Mouse (Mus musculus) erythroid progenitor cell, adult 5-6 weeks (primary cell): ENCODE results near the gene Txnip. TPM values are rescaled to one million over a fixed set of nuclear protein-coding genes. Genes with fewer than 3 reads are reported as not detected.
A peak's percentile ranks its signal among the peaks of the same experiment; 100 is the strongest.

Experiments
- ATAC-seq: replicated peaks from 2 replicates; pipeline ENCODE4 v1.8.0; 2016; ENCODE audit warnings: moderate number of reproducible peaks, mild to moderate bottlenecking, moderate TSS enrichment, inconsistent platforms; ENCODE audit not compliant: poor library complexity, low FRiP score, severe bottlenecking
- total RNA-seq, 2 experiments: library from RNA; stranded (forward) in 1 of 2; stranded (reverse) in 1 of 2; fragments of 150-400 nt in 1 of 2; fragments of 186-747, 209-891 nt in 1 of 2; gene quantifications; 2 replicates each; pipeline versions ENCODE4 v1.2.3 to v1.2.4; 2015 to 2017; ENCODE audit warnings: low replicate concordance in 2 of 2

Txnip gene
- total RNA-seq, 2 experiments from 2014 or later = 59.8 to 157 TPM

- ATAC-seq = no peak
Measured at GRCm38 (mm10) chr3:96565105-96565504, 7.3 kb downstream of the Txnip start.

GRCm38 (mm10) chr3:96566661-96567450, 9.1 kb downstream of the Txnip start:
- no peak for ATAC-seq

DNA sequence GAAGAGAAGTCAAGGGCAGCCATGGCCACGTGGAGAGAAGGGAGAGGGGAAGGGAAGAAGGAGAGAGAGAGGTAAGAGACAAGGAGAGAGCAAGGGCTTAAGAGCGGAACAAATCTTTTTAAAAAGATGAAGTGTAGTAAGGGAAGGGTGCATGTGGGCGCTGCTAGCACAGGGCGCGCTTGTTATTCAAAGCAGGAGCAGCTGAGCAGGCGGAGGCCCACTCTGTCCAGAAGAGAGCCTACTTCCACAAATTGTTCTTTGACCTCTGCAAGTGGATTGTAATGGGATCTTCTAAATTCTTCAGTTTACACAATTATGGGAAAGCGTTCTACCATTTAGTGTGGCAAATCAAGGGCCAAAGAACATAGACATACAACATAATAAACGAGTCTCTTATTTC, 10.8 kb downstream of the Txnip start:
- no peak for ATAC-seq

GRCm38 (mm10) chr3:96569506-96569905, 11.7 kb downstream of the Txnip start:
- ATAC-seq = no peak

GRCm38 (mm10) chr3:96569966-96570605, 12.3 kb downstream of the Txnip start:
- no peak for ATAC-seq

GRCm38 (mm10) chr3:96570643-96571042, 12.9 kb downstream of the Txnip start:
- ATAC-seq = no peak

- ATAC-seq = no peak
Measured at GRCm38 (mm10) chr3:96571336-96571735, 13.6 kb downstream of the Txnip start.

- no peak for ATAC-seq
Measured at GRCm38 (mm10) chr3:96571896-96572698, 14.3 kb downstream of the Txnip start.

DNA sequence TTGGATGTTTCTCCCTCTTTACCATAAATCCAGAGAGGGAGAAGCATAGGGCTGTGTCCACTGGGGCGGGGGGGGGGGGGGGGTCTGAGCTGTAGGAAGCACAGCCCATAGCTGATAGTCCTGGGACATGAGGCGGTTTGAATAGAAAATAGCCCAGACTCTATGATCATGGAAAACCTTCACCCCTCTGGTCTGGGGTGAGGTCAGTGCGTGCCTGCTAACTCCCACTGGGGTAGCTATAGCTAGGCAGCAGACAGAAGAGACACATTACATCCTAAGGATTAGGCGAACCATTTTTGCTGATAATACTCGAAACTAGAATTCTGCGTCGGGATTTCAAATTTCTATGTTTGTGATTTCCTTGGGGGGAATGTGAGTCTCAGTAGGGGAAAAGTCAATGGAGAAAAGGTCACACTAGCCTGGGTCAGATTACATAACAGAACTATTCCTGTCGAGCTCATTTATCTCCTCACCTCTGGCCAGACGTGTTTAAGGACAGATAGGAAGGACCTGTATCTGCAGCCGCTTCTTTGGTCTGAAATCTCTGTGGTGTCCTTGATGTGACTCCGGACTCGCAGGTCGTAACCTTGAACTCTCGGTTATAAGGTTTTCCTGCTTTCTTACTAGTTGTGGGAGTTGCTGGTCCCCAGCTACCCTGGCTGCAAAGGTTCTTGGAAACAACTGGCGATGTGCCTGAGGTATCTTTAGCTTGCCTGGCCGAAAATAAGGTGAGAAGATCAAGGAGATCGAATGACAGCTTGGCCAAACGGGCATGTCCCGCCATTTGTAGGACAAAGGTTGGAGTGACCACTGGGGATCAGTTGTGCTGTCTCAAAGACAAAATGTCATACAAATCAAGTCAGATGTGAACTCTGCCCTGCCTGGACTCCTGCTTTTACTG, 16.1 kb downstream of the Txnip start:
- no peak for ATAC-seq

DNA sequence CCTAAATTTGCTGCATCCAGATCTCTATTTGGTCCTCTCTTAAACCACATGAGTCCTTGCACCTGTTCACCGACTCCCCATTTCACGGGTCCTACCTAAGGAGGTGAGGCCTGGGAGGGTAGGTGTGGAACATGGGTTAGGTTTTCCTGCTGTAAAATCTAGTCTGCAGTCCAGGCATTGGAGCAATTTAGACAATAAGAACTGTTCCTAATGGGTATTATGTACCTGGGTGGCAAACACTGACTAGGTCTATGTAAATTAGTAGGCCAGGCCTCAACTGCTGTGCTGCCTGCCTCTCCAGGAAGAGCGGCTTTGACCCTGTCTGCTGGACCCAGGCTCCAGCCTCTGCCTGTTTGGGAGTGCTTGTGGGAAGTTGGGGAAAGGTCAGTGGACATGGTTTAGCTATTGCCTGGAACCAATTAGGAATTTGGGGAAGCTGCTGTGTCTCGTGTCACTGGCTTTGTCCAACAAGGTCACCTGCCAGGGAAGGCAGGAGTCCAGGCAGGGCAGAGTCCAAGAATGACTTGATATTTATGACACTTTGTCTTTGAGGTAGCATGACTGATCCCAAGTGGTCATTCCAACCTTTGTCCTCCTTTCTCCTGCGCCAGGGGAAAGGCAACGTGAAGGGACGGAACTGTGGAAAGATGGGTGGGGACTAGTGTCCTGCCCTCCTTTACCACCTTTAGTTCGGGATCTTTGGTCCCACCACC, 17.7 kb downstream of the Txnip start:
- no peak for ATAC-seq

DNA sequence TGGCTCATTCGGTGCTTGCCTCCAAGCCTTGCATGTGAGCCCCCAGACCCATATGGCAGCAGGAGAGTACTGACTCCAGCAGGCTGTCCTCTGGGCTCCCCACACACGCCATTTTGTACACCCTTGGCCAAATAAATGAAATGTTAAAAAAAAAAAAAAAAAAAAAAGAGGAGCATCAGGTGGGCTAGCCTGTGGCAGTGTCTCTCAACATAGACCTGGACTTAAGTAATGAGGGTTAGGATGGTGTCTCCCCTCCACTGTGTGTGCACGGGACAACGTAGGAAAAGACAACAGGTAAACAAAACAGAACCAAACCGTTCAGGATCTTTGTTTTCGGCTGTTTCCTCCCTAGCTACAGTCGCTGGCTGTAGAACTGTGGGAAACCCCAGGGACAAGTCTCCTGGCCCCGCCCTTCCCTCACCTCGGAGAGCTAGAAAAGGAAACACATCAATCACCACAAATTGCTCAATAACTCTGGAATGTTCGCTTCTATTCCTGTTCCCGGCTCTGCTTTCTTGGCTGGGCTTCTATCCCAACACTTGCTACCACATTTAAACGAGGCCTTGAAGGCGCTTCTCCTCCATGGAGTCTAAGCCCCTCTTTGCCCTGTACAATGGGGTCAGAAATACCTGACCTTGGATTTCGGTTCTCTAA, 18.4 kb downstream of the Txnip start:
- ATAC-seq = peak; percentile 27; the same call in 1 of the 2 replicates

DNA sequence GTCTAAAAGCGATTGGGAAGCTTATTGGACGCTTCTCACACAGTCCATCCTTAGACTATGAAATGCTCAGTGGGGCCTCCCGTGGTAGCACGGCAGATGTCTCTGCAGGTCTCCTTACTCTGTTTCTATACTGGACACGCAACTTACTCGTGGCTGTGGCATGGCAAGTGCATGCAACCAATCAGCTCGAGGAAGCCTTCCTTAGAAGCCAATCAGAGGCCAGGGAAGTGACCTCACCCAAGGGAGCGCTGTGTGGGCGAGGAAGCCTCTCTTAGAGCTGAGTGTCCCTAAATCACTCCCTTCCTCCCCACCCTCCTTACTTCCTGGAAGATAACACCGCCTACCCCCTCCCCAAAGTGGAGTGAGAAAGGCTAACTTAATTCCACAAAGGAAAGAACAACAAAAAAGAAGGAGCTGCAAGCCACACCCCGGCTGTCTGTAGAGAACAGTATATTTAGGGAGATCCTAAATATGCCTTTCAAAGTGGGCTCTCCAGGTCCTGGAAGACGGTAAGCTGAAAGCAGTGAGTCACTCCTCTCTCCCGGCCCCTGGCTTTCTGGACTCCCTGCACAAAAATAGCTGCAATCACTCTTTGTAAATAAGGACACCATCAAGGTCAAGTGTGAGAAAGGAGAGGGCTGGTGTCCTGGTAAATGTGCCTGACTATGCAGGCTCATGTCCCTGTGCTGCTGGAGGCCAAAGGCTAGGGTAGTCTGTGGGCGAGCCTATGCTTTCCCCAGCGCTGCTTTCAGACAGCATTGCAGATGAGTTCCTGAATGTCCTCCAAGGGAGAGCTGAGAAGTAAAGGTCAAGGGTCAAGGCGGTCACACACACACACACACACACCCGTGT, 19.2 kb downstream of the Txnip start, which contains the start of gene Gm16253:
Gm16253 (plus strand) TSS at position 295 of the 852 bp plus-strand sequence.
- peak; percentile 93 for ATAC-seq

DNA sequence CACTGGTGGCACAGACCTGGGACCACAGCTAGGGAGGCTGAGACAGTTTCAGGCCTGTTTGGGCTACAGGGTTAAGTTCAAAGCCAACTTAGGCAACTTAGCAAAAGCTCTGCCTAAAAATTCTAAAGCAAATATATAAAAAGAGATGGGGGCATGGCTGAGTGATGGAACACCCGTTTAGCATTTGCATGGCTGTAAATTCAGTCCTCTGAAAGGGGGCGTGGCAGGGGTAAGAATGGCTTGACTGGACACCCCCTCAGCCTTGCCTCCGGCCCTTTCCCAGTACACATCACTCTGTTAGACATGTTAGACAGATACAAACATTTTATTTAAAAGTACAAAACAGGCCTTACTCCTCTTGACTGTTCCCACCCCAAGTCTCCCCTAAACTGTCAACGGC, 19.8 kb downstream of the Txnip start:
- ATAC-seq = no peak

DNA sequence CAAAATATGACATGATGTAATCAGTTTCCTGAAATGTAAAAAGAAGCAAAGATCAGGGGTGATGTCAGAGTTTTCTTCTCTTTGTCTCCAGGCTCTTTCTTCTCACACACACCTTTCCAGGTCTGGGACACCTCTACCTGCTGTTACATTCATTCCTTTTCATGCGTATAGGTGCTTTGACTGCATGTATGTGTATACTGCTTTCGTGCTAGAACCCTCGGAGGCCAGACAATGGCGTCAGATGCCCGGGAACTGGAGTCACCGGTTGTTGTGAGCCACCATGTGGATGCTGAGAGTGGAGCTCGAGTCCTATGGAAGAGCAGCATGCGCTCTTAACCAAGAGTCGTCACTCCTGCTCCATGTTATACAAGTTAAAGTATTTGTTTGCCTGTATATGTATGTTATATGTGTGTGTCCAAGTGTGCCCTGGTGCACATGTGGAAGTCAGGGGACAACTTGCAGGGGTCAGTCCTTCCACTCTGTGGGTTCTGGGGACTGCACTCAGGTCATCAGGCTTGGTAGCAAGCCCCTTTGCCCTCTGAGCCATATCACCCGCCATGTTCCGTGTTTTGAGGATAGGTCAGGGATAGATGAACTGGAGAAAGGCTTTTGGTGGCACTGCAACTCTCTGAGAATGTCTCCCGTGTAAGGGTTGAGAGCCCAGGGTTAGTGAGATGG, 20.9 kb downstream of the Txnip start:
- ATAC-seq = no peak

GRCm38 (mm10) chr3:96579239-96579750, 21.5 kb downstream of the Txnip start:
- no peak for ATAC-seq

GRCm38 (mm10) chr3:96579885-96580454, 22.2 kb downstream of the Txnip start:
- peak; percentile 84 for ATAC-seq
